Mouse (Mus musculus) left cerebral cortex, postnatal 14 days (tissue): ENCODE data around the gene Pla2g6. TPM values are rescaled to one million over a fixed set of nuclear protein-coding genes. Genes with fewer than 3 reads are reported as not detected.

ENCODE experiments used
- DNase-seq, 2 experiments: peaks; one replicate each; pipeline ENCODE4 v3.0.0; 2021 to 2022; ENCODE audit warnings: low spot score in 2 of 2, mixed read lengths in 1 of 2
- intact Hi-C: fragments of 180-260 bp; cut with DNase I; formaldehyde crosslinking; loops from one replicate; pipeline ENCODE4 v1.15.1; 2025
- total RNA-seq, 2 experiments: library from RNA; stranded (reverse); gene quantifications; 2 replicates each; pipeline ENCODE4 v1.2.3; 2021

Pla2g6 gene
- total RNA-seq, 2 experiments from 2014 or later = 21.5 to 23.0 TPM

GRCm38 (mm10) chr15:79283371-79283770 is 44.8 kb downstream of the Pla2g6 start:
- intact Hi-C loops = no loop called here
- no peak for DNase-seq

- DNase-seq = no peak
- intact Hi-C loops = no loop called here
Measured at GRCm38 (mm10) chr15:79282434-79282833, 45.8 kb downstream of the Pla2g6 start.

GRCm38 (mm10) chr15:79281389-79281788 is 46.8 kb downstream of the Pla2g6 start:
- intact Hi-C loops = no loop called here
- no peak for DNase-seq

- intact Hi-C loops = no loop called here
- DNase-seq = no peak
Measured at GRCm38 (mm10) chr15:79280850-79281249, 47.3 kb downstream of the Pla2g6 start.

- intact Hi-C loops = no loop called here
- DNase-seq = no peak
Measured at GRCm38 (mm10) chr15:79280209-79280608, 48.0 kb downstream of the Pla2g6 start.

GRCm38 (mm10) chr15:79277728-79278127 is 50.5 kb downstream of the Pla2g6 start:
- intact Hi-C loops = no loop called here
- no peak for DNase-seq

GRCm38 (mm10) chr15:79273020-79273419 is 55.2 kb downstream of the Pla2g6 start:
- DNase-seq = no peak
- intact Hi-C loops = no loop called here

GRCm38 (mm10) chr15:79271124-79271746 is 57.0 kb downstream of the Pla2g6 start:
- intact Hi-C loops = no loop called here
- DNase-seq = peak; percentile 28 to 31

- peak in 1 of 2 experiments; percentile 60 for DNase-seq
- intact Hi-C loops = no loop called here
Measured at GRCm38 (mm10) chr15:79270317-79271123, 57.7 kb downstream of the Pla2g6 start.

- DNase-seq = no peak
- intact Hi-C loops = no loop called here
Measured at GRCm38 (mm10) chr15:79268521-79268920, 59.7 kb downstream of the Pla2g6 start.

- intact Hi-C loops = no loop called here
- no peak for DNase-seq
Measured at GRCm38 (mm10) chr15:79265384-79265783, 62.8 kb downstream of the Pla2g6 start.

GRCm38 (mm10) chr15:79263726-79264125 is 64.5 kb downstream of the Pla2g6 start:
- intact Hi-C loops = no loop called here
- DNase-seq = no peak

GRCm38 (mm10) chr15:79262786-79263309 is 65.3 kb downstream of the Pla2g6 start:
- intact Hi-C loops = no loop called here
- no peak for DNase-seq

GRCm38 (mm10) chr15:79262375-79262774 is 65.8 kb downstream of the Pla2g6 start:
- no peak for DNase-seq

GRCm38 (mm10) chr15:79261757-79262156 is 66.4 kb downstream of the Pla2g6 start:
- no peak for DNase-seq
- intact Hi-C loops = no loop called here

More at GRCm38 (mm10) chr15:79262375-79262774, 65.8 kb downstream of the Pla2g6 start:
- intact Hi-C loops = no loop called here

- intact Hi-C loops = no loop called here
- DNase-seq = peak; percentile 37 to 61
Measured at GRCm38 (mm10) chr15:79261095-79261725, 67.0 kb downstream of the Pla2g6 start.

GRCm38 (mm10) chr15:79258521-79258920 is 69.7 kb downstream of the Pla2g6 start:
- DNase-seq = no peak
- intact Hi-C loops = no loop called here

- no peak for DNase-seq
Measured at GRCm38 (mm10) chr15:79254661-79255060, 73.5 kb downstream of the Pla2g6 start, which contains the start of gene Slc16a8. Gene Slc16a8 (minus strand): TSS chr15:79254761.

GRCm38 (mm10) chr15:79252580-79252979 is 75.6 kb downstream of the Pla2g6 start:
- no peak for DNase-seq
- intact Hi-C loops = no loop called here

More at GRCm38 (mm10) chr15:79254661-79255060, 73.5 kb downstream of the Pla2g6 start, which contains the start of gene Slc16a8:
- intact Hi-C loops = no loop called here
